Mouse (Mus musculus) cerebellum, postnatal 25 days (tissue): ENCODE measurements at regions not wholly inside any gene's neighbourhood (a gene's known extent, or its start where the extent isn't known, plus 50 kb on each side); places are given as distances from the start of the nearest gene placed in this dataset.
A peak's percentile ranks its signal among the peaks of the same experiment; 100 is the strongest.
"Not testable (repeated sequence)": the region's sequence is repeated elsewhere in the genome, so short reads cannot be mapped to it uniquely, and the experiment has no call there.

Source experiments
- DNase-seq, 2 experiments: peaks; one replicate each; pipeline ENCODE4 v3.0.0; 2021; ENCODE audit warnings: mixed read lengths in 2 of 2

GRCm38 (mm10) chr7:95974085-95974484 lies 197.0 kb upstream of the Tenm4 start:
- DNase-seq, result no peak

- no peak for DNase-seq
Measured at GRCm38 (mm10) chr7:95991250-95992032, 179.6 kb upstream of the Tenm4 start.

GRCm38 (mm10) chr7:95992033-95992516 lies 179.0 kb upstream of the Tenm4 start:
- no peak for DNase-seq

GRCm38 (mm10) chr7:95992521-95992920 lies 178.5 kb upstream of the Tenm4 start:
- DNase-seq, result no peak

- no peak for DNase-seq
Measured at GRCm38 (mm10) chr7:95997190-95997589, 173.9 kb upstream of the Tenm4 start.

GRCm38 (mm10) chr7:95999189-95999588 lies 171.9 kb upstream of the Tenm4 start:
- no peak for DNase-seq

- DNase-seq, result no peak
Measured at GRCm38 (mm10) chr7:96002401-96002800, 168.6 kb upstream of the Tenm4 start.

- no peak for DNase-seq
Measured at GRCm38 (mm10) chr7:96006299-96006698, 164.7 kb upstream of the Tenm4 start.

- DNase-seq, result no peak
Measured at GRCm38 (mm10) chr7:96013008-96013407, 158.0 kb upstream of the Tenm4 start.

- no peak for DNase-seq
Measured at GRCm38 (mm10) chr7:96017112-96017884, 153.7 kb upstream of the Tenm4 start.

- no peak for DNase-seq
Measured at GRCm38 (mm10) chr7:96024048-96024447, 147.0 kb upstream of the Tenm4 start.

- no peak for DNase-seq
Measured at GRCm38 (mm10) chr7:96026781-96027418, 144.1 kb upstream of the Tenm4 start.

GRCm38 (mm10) chr7:96033636-96034035 lies 137.4 kb upstream of the Tenm4 start:
- peak in 1 of 2 experiments; percentile 5 for DNase-seq

- DNase-seq, result no peak
Measured at GRCm38 (mm10) chr7:96035456-96035855, 135.6 kb upstream of the Tenm4 start.

GRCm38 (mm10) chr7:96039628-96040027 lies 131.4 kb upstream of the Tenm4 start:
- no peak for DNase-seq

GRCm38 (mm10) chr7:96041806-96042205 lies 129.2 kb upstream of the Tenm4 start:
- DNase-seq, result no peak

GRCm38 (mm10) chr7:96051631-96052030 lies 119.4 kb upstream of the Tenm4 start:
- DNase-seq, result no peak

GRCm38 (mm10) chr7:96061599-96061998 lies 109.4 kb upstream of the Tenm4 start:
- not testable (repeated sequence) for DNase-seq

GRCm38 (mm10) chr7:96078511-96078910 lies 92.5 kb upstream of the Tenm4 start:
- DNase-seq, result no peak

- DNase-seq, result no peak
Measured at GRCm38 (mm10) chr7:96081676-96082075, 89.4 kb upstream of the Tenm4 start.

GRCm38 (mm10) chr7:96095185-96095584 lies 75.9 kb upstream of the Tenm4 start:
- peak in 1 of 2 experiments; percentile 12 for DNase-seq

GRCm38 (mm10) chr7:96095752-96096151 lies 75.3 kb upstream of the Tenm4 start:
- DNase-seq, result no peak

GRCm38 (mm10) chr7:96098686-96099376 lies 72.2 kb upstream of the Tenm4 start:
- no peak for DNase-seq
